Mouse (Mus musculus): ENCODE measurements around the gene Vps4a. TPM values are rescaled to one million over a fixed set of nuclear protein-coding genes. Genes with fewer than 3 reads are reported as not detected.
"Not testable (repeated sequence)": the region's sequence is repeated elsewhere in the genome, so short reads cannot be mapped to it uniquely, and the experiment has no call there.

The Vps4a gene
- 10 to 100 TPM; 50.6 to 51.1 TPM for total RNA-seq (2021)
- long read RNA-seq, experiment 1, transcript Vps4a-201 (11 exons, 2,178 nt): major isoform, 54 of 59 reads
- long read RNA-seq, experiment 1, partial matches to known transcripts: 3 of 59 reads
- long read RNA-seq, experiment 1, other reads (novel, unspliced or antisense): 2 of 59 reads
- long read RNA-seq, experiment 2, transcript Vps4a-201 (11 exons, 2,178 nt): major isoform, 69 of 73 reads
- long read RNA-seq, experiment 2, partial matches to known transcripts: 1 of 73 reads
- long read RNA-seq, experiment 2, other reads (novel, unspliced or antisense): 3 of 73 reads

GRCm38 (mm10) chr8:107030650-107031576 is at the start of gene Vps4a:
Gene Vps4a, plus strand, starts transcription at chr8:107031222.
- peak; percentile 96 for DNase-seq
- intact Hi-C loops (cut with DNase I; ENCODE audit: low total_unique reads): no loop called here

- DNase-seq: no peak
- intact Hi-C loops (cut with DNase I; ENCODE audit: low total_unique reads): no loop called here
These were observed 45.6 kb upstream of the Vps4a start for GRCm38 (mm10) chr8:106985404-106985821.

- intact Hi-C loops (cut with DNase I; ENCODE audit: low total_unique reads): no loop called here
- DNase-seq: no peak
These were observed 45.1 kb upstream of the Vps4a start for GRCm38 (mm10) chr8:106985951-106986350.

GRCm38 (mm10) chr8:106987557-106987956 is 43.5 kb upstream of the Vps4a start:
- DNase-seq: no peak
- intact Hi-C loops (cut with DNase I; ENCODE audit: low total_unique reads): no loop called here

GRCm38 (mm10) chr8:106991393-106991792 is 39.6 kb upstream of the Vps4a start:
- DNase-seq: no peak
- intact Hi-C loops (cut with DNase I; ENCODE audit: low total_unique reads): no loop called here

- intact Hi-C loops (cut with DNase I; ENCODE audit: low total_unique reads); DNase-seq: not testable (repeated sequence)
These were observed 34.7 kb upstream of the Vps4a start for GRCm38 (mm10) chr8:106996339-106996738.

GRCm38 (mm10) chr8:106997416-106997815 is 33.6 kb upstream of the Vps4a start:
- intact Hi-C loops (cut with DNase I; ENCODE audit: low total_unique reads): no loop called here
- DNase-seq: no peak

GRCm38 (mm10) chr8:106999068-106999467 is 32.0 kb upstream of the Vps4a start:
- DNase-seq: peak; percentile 60

GRCm38 (mm10) chr8:107002532-107002931 is 28.5 kb upstream of the Vps4a start:
- intact Hi-C loops (cut with DNase I; ENCODE audit: low total_unique reads): loop anchor here (5.0 kb wide), 3 partner anchors 75 to 305 kb away; no protein-coding TSS in a partner anchor
- peak; percentile 89 for DNase-seq

More at GRCm38 (mm10) chr8:106999068-106999467, 32.0 kb upstream of the Vps4a start:
- intact Hi-C loops (cut with DNase I; ENCODE audit: low total_unique reads): no loop called here

GRCm38 (mm10) chr8:107007795-107008194 is 23.2 kb upstream of the Vps4a start:
- DNase-seq: no peak
- intact Hi-C loops (cut with DNase I; ENCODE audit: low total_unique reads): no loop called here

GRCm38 (mm10) chr8:107012666-107013065 is 18.4 kb upstream of the Vps4a start:
- intact Hi-C loops (cut with DNase I; ENCODE audit: low total_unique reads): no loop called here
- no peak for DNase-seq

- no peak for DNase-seq
These were observed 16.1 kb upstream of the Vps4a start for GRCm38 (mm10) chr8:107014915-107015314.

GRCm38 (mm10) chr8:107023479-107023878 is 7.5 kb upstream of the Vps4a start:
- no peak for DNase-seq
- intact Hi-C loops (cut with DNase I; ENCODE audit: low total_unique reads): no loop called here

More at GRCm38 (mm10) chr8:107014915-107015314, 16.1 kb upstream of the Vps4a start:
- intact Hi-C loops (cut with DNase I; ENCODE audit: low total_unique reads): no loop called here

GRCm38 (mm10) chr8:107029310-107029709 is 1.7 kb upstream of the Vps4a start:
- intact Hi-C loops (cut with DNase I; ENCODE audit: low total_unique reads): no loop called here
- DNase-seq: no peak

- intact Hi-C loops (cut with DNase I; ENCODE audit: low total_unique reads): no loop called here
- DNase-seq: no peak
These were observed 964 bp upstream of the Vps4a start for GRCm38 (mm10) chr8:107030058-107030457.

- intact Hi-C loops (cut with DNase I; ENCODE audit: low total_unique reads): no loop called here
- DNase-seq: no peak
These were observed 612 bp downstream of the Vps4a start for GRCm38 (mm10) chr8:107031577-107032090.

- intact Hi-C loops (cut with DNase I; ENCODE audit: low total_unique reads); DNase-seq: not testable (repeated sequence)
These were observed 2.6 kb downstream of the Vps4a start for GRCm38 (mm10) chr8:107033609-107034008.

GRCm38 (mm10) chr8:107035641-107036040 is 4.6 kb downstream of the Vps4a start:
- no peak for DNase-seq
- intact Hi-C loops (cut with DNase I; ENCODE audit: low total_unique reads): no loop called here

GRCm38 (mm10) chr8:107036626-107037025 is 5.6 kb downstream of the Vps4a start:
- intact Hi-C loops (cut with DNase I; ENCODE audit: low total_unique reads): no loop called here
- no peak for DNase-seq

GRCm38 (mm10) chr8:107040632-107041031 is 9.6 kb downstream of the Vps4a start:
- DNase-seq: no peak
- intact Hi-C loops (cut with DNase I; ENCODE audit: low total_unique reads): no loop called here
